Mouse (Mus musculus): ENCODE data around the gene Hras. TPM values are rescaled to one million over a fixed set of nuclear protein-coding genes. Genes with fewer than 3 reads are reported as not detected.

The Hras gene
- polyA plus RNA-seq (2015; fragmentation: Nextera tagmentation; extraction: Ambion mirVana): 182 and 186 TPM in 2 replicates

- Histone ChIP-seq H3K4me2 (peak within 1 kb of the TSS; percentile 100), H3K9ac (peak within 1 kb of the TSS; percentile 98), H3K27me3 (no peaks in the 10 kb centered on the region), H3K27ac (replicated peaks) (peak within 1 kb of the TSS; percentile 87), H3K36me3 (peaks cover 31% of the 10 kb centered on the region), H3K9me3 (no peaks in the 10 kb centered on the region), H3K4me3 (peak within 1 kb of the TSS; percentile 67), H3K4me1 (replicated peaks) (peaks cover 29% of the 10 kb centered on the region)
- peak; percentile 95 for ATAC-seq (ENCODE audit: low FRiP score, low read depth)
- under 1% methylated on average over 33 of the region's 39 CpGs for WGBS
Measured at GRCm38 (mm10) chr7:141193948-141194347, at the start of gene Hras, which contains the start of gene Lrrc56. TSS of gene Hras (minus strand) at chr7:141194005. TSS of gene Lrrc56 (plus strand) at chr7:141194157.

- Histone ChIP-seq H3K4me1 (replicated peaks) (peaks cover 26% of the 10 kb centered on the region), H3K4me3 (no peak overlapping the region), H3K27me3 (no peaks in the 10 kb centered on the region), H3K36me3 (peaks cover 53% of the 10 kb centered on the region), H3K4me2 (no peak overlapping the region), H3K27ac (replicated peaks) (no peak overlapping the region), H3K9me3 (no peaks in the 10 kb centered on the region), H3K9ac (no peak overlapping the region)
- WGBS: 94% methylated on average over 10 of the region's 10 CpGs
- ATAC-seq (ENCODE audit: low FRiP score, low read depth): no peak
Measured at GRCm38 (mm10) chr7:141231551-141231950, 37.7 kb upstream of the Hras start.

GRCm38 (mm10) chr7:141231111-141231510 lies 37.3 kb upstream of the Hras start:
- H3K4me2 ChIP-seq: no peak overlapping the region
- no peak overlapping the region for H3K27ac ChIP-seq (replicated peaks)
- H3K36me3 ChIP-seq: peaks cover 50% of the 10 kb centered on the region
- H3K27me3 ChIP-seq: no peaks in the 10 kb centered on the region
- ATAC-seq (ENCODE audit: low FRiP score, low read depth): no peak
- no peaks in the 10 kb centered on the region for H3K9me3 ChIP-seq
- H3K4me1 ChIP-seq (replicated peaks): peaks cover 26% of the 10 kb centered on the region
- 92% methylated on average over 3 of the region's 3 CpGs for WGBS
- H3K4me3 ChIP-seq: no peak overlapping the region
- H3K9ac ChIP-seq: no peak overlapping the region

GRCm38 (mm10) chr7:141230570-141230969 lies 36.8 kb upstream of the Hras start:
- peak overlapping the region; percentile 95; the same call in 1 of the 2 replicates for H3K4me2 ChIP-seq

GRCm38 (mm10) chr7:141229702-141230101 lies 35.9 kb upstream of the Hras start:
- WGBS: 63% methylated on average over 6 of the region's 6 CpGs
- H3K9ac ChIP-seq: peak overlapping the region; percentile 94
- ATAC-seq (ENCODE audit: low FRiP score, low read depth): no peak
- peak overlapping the region; percentile 94 for H3K4me3 ChIP-seq
- H3K36me3 ChIP-seq: peaks cover 36% of the 10 kb centered on the region
- H3K27ac ChIP-seq (replicated peaks): no peak overlapping the region
- H3K4me2 ChIP-seq: peak overlapping the region; percentile 95
- no peaks in the 10 kb centered on the region for H3K9me3 ChIP-seq
- H3K27me3 ChIP-seq: no peaks in the 10 kb centered on the region
- H3K4me1 ChIP-seq (replicated peaks): peaks cover 26% of the 10 kb centered on the region

More at GRCm38 (mm10) chr7:141230570-141230969, 36.8 kb upstream of the Hras start:
- H3K27me3 ChIP-seq: no peaks in the 10 kb centered on the region
- H3K9me3 ChIP-seq: no peaks in the 10 kb centered on the region
- H3K27ac ChIP-seq (replicated peaks): no peak overlapping the region
- ATAC-seq (ENCODE audit: low FRiP score, low read depth): no peak
- WGBS: 100% methylated on average over 4 of the region's 4 CpGs
- H3K4me1 ChIP-seq (replicated peaks): peaks cover 26% of the 10 kb centered on the region
- H3K9ac ChIP-seq: no peak overlapping the region
- peaks cover 45% of the 10 kb centered on the region for H3K36me3 ChIP-seq
- H3K4me3 ChIP-seq: no peak overlapping the region

- peaks cover 26% of the 10 kb centered on the region for H3K4me1 ChIP-seq (replicated peaks)
- H3K27ac ChIP-seq (replicated peaks): peak within 1 kb of the TSS; percentile 96
- under 1% methylated on average over 75 of the region's 76 CpGs for WGBS
- no peaks in the 10 kb centered on the region for H3K9me3 ChIP-seq
- peak within 1 kb of the TSS; percentile 95 for H3K4me2 ChIP-seq
- H3K27me3 ChIP-seq: no peaks in the 10 kb centered on the region
- peak; percentile 95 for ATAC-seq (ENCODE audit: low FRiP score, low read depth)
- peaks cover 25% of the 10 kb centered on the region for H3K36me3 ChIP-seq
- H3K9ac ChIP-seq: peak within 1 kb of the TSS; percentile 94
- peak within 1 kb of the TSS; percentile 94 for H3K4me3 ChIP-seq
Measured at GRCm38 (mm10) chr7:141228279-141229067, 34.7 kb upstream of the Hras start, which contains the start of gene Phrf1. TSS of gene Phrf1 (plus strand) at chr7:141228784.

- peak overlapping the region; percentile 96; the same call in 1 of the 2 replicates for H3K27ac ChIP-seq (replicated peaks)
- peaks cover 19% of the 10 kb centered on the region for H3K36me3 ChIP-seq
- 81% methylated on average over 4 of the region's 4 CpGs for WGBS
- no peak overlapping the region for H3K9ac ChIP-seq
- H3K4me2 ChIP-seq: peak overlapping the region; percentile 95
- H3K4me3 ChIP-seq: peak overlapping the region; percentile 94
- peaks cover 27% of the 10 kb centered on the region for H3K4me1 ChIP-seq (replicated peaks)
- peak; percentile 31; the same call in 1 of the 2 replicates for ATAC-seq (ENCODE audit: low FRiP score, low read depth)
- no peaks in the 10 kb centered on the region for H3K27me3 ChIP-seq
- no peaks in the 10 kb centered on the region for H3K9me3 ChIP-seq
Measured at GRCm38 (mm10) chr7:141227796-141228195, 34.0 kb upstream of the Hras start.

- no peaks in the 10 kb centered on the region for H3K27me3 ChIP-seq
- 84% methylated on average over 6 of the region's 6 CpGs for WGBS
Measured at GRCm38 (mm10) chr7:141226535-141226934, 32.7 kb upstream of the Hras start.

GRCm38 (mm10) chr7:141222696-141223215 lies 29.0 kb upstream of the Hras start:
- H3K4me2 ChIP-seq: peak overlapping the region; percentile 76; the same call in 1 of the 2 replicates

More at GRCm38 (mm10) chr7:141226535-141226934, 32.7 kb upstream of the Hras start:
- Histone ChIP-seq H3K27ac (replicated peaks) (no peak overlapping the region), H3K9ac (no peak overlapping the region), H3K4me2 (no peak overlapping the region), H3K36me3 (peaks cover 8% of the 10 kb centered on the region; the same call in 1 of the 2 replicates), H3K4me1 (replicated peaks) (peaks cover 39% of the 10 kb centered on the region), H3K9me3 (no peaks in the 10 kb centered on the region), H3K4me3 (no peak overlapping the region)
- ATAC-seq (ENCODE audit: low FRiP score, low read depth): no peak

GRCm38 (mm10) chr7:141222126-141222467 lies 28.3 kb upstream of the Hras start:
- no peak for ATAC-seq (ENCODE audit: low FRiP score, low read depth)
- Histone ChIP-seq H3K4me1 (replicated peaks) (peaks cover 23% of the 10 kb centered on the region), H3K4me2 (peak overlapping the region; percentile 76), H3K4me3 (peak overlapping the region; percentile 42), H3K27me3 (no peaks in the 10 kb centered on the region), H3K27ac (replicated peaks) (peak overlapping the region; percentile 72), H3K9ac (peak overlapping the region; percentile 47), H3K9me3 (no peaks in the 10 kb centered on the region), H3K36me3 (no peaks in the 10 kb centered on the region)
- 3% methylated on average over 8 of the region's 8 CpGs for WGBS

More at GRCm38 (mm10) chr7:141222696-141223215, 29.0 kb upstream of the Hras start:
- Histone ChIP-seq H3K27me3 (no peaks in the 10 kb centered on the region), H3K27ac (replicated peaks) (peak overlapping the region; percentile 72), H3K9me3 (no peaks in the 10 kb centered on the region), H3K4me3 (no peak overlapping the region), H3K4me1 (replicated peaks) (peaks cover 22% of the 10 kb centered on the region), H3K9ac (no peak overlapping the region), H3K36me3 (no peaks in the 10 kb centered on the region)
- ATAC-seq (ENCODE audit: low FRiP score, low read depth): no peak
- 87% methylated on average over 4 of the region's 4 CpGs for WGBS

GRCm38 (mm10) chr7:141221249-141222125 lies 27.7 kb upstream of the Hras start:
- ATAC-seq (ENCODE audit: low FRiP score, low read depth): peak; percentile 97
- WGBS: 3% methylated on average over 44 of the region's 44 CpGs

More at GRCm38 (mm10) chr7:141221249-141222125, 27.7 kb upstream of the Hras start:
- Histone ChIP-seq H3K27ac (replicated peaks) (peak overlapping the region; percentile 72), H3K27me3 (no peaks in the 10 kb centered on the region), H3K9me3 (no peaks in the 10 kb centered on the region), H3K9ac (peak overlapping the region; percentile 47), H3K4me3 (peak overlapping the region; percentile 42), H3K4me1 (replicated peaks) (peaks cover 30% of the 10 kb centered on the region), H3K4me2 (peak overlapping the region; percentile 76), H3K36me3 (no peaks in the 10 kb centered on the region)
